Mouse (Mus musculus) spleen, postnatal 14 days (tissue): Measurements from ENCODE around the gene Gm49661.

Experiments
- DNase-seq, 2 experiments: peaks; one replicate each; pipeline ENCODE4 v3.0.0; 2021 to 2022; ENCODE audit warnings: low spot score in 2 of 2

Gene Gm49661

GRCm38 (mm10) chr8:84984294-84985048, 15.2 kb upstream of the Gm49661 start:
- no peak for DNase-seq

DNA sequence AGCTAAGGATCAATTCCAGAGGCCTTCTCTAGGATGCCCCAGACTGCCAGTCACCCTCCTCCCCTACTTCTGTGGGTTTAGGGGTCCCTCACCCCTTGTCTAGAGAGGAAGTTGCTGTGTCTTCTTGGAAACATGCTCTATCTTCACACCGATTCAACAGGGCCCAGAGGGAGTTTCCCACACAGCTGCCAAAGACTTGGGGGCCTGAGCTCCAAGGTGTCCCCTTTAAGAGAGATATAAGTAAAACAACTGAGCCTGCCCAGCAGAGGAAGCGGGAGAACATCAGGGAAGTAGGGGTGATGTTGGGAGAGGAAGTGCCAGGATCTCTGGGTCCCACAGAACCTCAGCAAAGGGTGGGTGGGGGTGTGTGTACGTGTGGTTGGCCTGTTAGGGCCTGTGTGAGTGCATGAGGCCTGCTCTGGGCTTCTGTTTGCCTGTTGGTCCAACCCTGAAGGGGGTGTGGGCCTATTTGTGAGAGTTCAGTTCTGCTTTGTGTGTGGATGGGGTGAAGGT, 13.3 kb upstream of the Gm49661 start:
- no peak for DNase-seq

DNA sequence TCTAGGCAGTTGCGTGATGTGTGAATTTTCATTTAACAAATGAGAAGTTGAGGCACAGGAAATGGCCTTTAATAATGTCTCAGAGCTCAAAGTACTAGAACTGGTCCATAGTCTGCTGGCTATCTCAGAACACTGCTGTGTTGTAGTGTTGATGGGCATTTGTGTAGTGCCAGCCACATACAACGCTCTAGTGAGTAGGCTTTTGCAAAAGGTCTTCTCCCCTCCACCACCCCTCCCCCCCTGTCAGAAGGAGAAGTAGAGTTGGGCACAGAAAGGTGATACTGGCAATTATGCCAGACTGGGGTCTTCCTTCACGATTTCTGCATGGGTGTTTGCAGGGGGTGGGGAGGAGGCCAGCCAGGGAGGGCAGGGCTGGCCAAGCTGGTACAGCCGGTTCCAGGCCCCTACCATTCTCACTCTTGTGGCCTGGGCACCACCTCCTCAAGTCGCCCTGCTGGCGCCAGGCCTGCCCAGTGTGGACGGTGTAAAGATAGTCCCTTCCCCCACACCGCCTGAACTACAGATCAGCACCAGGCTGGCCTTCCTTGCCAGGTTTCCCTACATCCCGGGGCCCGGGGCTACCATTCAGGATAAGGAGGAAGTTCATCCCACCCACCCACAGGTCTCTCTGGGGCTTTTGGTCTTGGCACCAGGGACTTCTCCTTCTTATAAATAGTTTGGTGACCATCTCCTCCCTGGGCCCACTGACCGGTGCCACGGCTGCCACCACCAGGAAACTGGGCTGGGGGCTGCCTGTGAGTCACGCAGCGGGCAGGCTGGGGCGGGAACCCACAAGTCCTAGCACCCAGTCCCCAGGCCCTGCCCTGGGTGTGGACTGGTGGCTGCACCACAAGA, 12.6 kb upstream of the Gm49661 start:
- no peak for DNase-seq

GRCm38 (mm10) chr8:84980622-84981358, 11.6 kb upstream of the Gm49661 start:
- DNase-seq: peak in 1 of 2 experiments; percentile 45

DNA sequence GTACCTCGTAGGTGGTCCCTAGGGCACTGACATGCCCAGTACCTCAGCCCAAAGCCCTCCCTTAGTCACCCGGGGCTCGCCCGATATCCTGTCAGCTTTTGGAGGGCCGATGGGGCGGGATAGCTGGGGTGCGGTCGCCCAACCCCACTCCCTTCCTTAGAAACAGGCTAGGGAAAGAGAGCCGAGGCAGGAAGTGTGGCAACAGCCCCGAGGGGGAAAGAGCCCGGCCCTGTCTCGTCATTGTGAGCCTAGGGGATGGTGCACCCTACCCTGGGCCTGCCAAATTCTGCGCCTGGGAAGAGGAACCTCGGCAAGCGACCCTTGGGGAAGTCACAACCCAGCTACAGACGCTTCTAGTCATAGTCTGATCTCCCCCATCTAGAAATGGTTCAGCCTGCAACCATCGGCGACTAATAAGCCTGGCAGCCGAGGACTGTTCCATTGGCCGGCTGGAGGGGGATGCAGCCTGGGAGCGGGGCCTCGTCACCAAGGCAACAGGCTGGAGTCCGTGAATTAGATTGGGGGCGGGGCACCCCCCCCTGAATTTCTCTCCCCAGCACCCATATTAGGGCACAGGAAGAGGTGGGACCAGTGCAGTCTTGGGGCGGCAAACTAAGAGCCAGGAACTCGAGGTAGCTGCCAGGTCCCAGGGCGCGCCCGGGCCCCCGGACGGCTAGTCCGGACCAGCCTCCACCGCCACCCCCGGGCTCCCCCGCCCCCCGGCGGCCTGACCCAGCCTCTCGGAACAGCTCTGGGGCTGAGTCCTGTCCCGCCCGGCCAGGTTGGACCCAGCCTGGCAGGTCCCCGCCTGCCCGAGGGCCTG, 10.6 kb upstream of the Gm49661 start:
- DNase-seq: peak; percentile 85 to 88

- DNase-seq: peak; percentile 73 to 80
Measured at GRCm38 (mm10) chr8:84978248-84978940, 9.2 kb upstream of the Gm49661 start, which contains the start of gene Junb. Junb (minus strand) TSS chr8:84978718.

DNA sequence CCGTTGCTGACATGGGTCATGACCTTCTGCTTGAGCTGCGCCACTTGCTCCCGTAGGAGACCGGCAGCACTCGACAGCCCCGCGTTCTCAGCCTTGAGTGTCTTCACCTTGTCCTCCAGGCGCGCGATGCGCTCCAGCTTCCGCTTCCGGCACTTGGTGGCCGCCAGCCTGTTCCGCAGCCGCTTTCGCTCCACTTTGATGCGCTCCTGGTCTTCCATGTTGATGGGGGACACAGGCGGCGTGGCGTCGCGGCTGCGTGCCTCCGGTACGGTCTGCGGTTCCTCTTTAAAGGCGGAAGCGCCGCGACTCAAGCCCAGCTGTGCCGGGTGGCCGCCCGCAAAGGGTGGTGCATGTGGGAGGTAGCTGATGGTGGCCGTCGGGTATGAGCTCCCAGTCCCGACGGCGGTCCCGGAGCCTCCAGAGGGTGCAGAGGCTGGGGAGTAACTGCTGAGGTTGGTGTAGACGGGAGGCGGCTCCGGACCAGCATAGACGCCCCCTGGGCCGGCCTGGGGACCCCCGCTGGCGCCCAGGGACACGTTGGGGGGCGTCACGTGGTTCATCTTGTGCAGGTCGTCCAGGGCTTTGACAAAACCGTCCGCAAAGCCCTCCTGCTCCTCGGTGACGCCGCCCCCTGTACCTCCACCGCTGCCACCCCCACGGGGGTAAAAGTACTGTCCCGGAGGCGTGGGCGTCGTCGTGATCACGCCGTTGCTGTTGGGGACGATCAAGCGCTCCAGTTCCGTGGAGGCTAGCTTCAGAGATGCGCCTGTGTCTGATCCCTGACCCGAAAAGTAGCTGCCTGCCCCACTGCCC, 8.4 kb upstream of the Gm49661 start:
- DNase-seq: peak; percentile 62 to 66

DNA sequence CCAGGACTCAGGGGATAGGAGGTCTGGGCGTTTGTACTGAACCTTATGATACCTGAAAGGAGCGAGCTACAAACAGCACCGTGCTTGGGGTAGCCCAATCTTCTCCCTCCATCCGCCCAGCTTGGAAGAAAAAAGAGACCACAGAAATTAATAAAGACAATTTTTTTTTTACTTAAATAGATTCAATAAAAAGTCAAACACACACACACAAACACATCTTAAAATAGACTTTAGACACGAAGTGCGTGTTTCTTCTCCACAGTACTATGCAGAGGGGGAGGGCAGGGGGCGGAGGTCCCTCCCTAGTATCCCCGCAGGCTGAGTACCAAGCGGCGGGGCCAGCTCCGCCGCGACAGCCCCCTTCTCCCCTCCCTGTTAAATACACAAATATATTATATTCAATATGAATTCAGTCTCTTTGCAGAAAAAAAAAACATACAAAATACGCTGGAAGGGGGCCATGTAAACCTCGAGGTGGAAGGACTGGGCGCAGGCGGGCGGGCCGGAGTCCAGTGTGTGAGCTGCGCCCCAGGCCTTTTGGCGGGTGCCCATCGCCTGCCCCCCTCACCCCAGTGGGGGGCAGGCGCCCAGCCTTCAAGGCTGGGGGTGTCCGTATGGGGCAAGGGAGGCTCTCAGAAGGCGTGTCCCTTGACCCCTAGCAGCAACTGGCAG, 7.7 kb upstream of the Gm49661 start:
- DNase-seq: no peak

DNA sequence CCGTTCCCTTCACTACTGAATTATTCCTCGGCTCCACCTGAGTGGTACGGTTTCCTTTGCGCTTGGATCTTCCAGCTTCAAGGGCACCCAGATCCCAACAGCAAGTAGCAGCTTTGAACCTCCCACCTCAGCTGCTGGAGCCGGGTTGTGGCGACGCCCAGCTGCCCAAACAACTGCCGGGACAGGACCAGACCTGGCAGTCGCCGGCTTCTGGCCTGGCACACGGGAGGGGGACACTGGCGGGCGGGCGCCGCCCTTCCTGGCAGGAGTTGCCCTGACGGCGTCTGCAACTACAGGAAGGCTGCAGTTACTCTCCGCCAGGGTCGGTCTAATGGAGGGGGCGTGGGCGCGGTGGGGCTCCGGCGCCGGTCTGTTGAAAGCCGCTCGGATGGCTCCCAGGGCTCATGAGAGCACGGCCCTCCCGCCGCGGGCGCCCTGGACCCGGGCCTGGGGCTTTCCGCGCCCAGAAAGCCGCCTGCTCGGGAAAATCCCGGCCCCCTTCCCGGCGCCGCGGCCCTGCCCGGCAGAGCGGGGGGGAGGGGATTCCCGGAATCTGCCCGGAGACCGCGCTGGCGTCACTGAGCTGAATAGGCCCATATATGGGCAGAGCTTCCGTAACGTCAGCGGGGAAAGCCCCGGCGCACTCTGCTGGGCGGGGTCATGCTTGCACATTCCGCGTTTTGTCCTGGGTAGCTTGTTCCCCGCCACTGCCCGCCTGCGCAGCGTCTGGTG, 7.0 kb upstream of the Gm49661 start:
- DNase-seq: peak; percentile 92

DNA sequence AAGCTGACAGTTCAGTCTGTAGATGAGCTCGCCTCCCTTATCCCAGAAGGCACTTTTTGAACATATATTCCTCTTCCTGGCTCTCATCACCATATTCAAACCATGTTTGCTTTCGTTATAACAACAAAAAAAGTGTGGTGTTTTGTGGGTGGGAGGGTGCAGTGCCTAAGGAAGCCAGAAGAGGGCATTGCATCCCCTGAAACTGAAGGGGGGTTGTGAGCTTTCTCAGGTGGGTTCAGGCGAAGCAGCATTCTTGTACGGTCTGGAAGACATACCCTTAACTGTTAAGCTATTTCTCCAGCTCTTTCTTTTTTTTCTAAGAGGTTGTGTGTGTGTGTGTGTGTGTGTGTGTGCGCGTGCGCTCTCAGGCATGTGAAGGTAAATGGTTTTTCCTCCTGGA, 6.2 kb upstream of the Gm49661 start:
- DNase-seq: peak; percentile 71 to 78

DNA sequence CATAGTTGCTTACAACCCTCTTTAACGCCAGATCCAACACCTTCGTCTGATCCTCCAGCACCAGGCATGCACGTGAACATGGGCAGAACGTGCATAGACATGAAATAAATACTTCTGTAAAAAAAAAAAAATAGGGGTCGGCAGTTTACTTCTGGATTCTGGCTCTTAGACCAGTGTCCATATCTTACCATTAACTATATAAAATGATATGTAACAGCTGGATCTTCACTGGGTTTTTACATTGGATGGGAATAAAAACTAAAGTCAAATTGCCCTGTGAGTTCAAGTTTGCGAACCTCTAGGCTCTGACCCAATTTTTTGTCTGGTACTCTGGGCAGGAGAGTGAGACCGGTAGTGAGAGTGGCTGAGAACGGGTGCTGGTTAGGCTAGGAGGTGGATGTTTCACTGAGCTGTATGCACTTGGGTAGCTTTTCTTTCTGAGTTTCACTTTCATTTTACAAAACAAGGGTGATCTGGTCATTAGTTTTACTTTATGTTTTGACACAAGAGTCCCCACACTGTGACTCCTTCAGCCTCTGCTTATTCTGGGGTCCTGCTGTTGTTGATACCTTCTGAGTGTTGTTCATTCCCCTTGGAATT, 5.4 kb upstream of the Gm49661 start:
- no peak for DNase-seq

DNA sequence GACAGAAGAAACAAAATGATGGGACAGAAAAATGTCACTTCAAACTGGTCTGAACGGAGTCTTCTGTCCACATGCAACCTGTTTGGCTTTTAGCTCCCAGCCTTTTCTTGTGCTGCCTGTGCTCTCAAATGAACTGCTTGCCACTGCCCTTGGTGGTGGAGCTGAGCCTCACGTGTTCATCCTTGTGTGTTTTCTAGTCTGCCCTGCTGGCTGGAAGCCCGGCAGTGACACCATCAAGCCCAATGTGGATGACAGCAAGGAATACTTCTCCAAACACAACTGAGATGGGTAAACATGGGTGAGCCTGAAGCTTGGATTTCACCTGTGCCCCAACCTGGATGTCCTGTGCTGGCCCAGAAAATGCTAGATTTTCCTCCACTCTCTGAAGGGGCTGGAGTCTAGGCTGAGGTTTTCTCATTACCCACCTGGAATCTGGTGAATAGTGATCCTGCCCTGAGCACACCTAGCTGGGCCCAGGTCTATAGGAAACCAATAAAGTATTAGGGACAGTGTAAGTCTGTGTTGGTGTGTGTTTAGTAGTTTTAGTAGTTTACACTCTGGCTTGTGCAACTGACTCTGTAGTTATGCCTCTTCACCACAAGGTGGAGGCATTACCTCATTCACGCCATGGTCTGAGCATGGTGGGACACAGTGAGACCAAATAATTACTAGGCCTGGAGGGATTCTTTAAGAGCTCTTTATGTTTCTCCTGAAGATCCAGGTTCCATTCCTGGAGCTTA, 4.7 kb upstream of the Gm49661 start:
- peak in 1 of 2 experiments; percentile 28 for DNase-seq

GRCm38 (mm10) chr8:84973079-84973478, 3.8 kb upstream of the Gm49661 start:
- DNase-seq: no peak

DNA sequence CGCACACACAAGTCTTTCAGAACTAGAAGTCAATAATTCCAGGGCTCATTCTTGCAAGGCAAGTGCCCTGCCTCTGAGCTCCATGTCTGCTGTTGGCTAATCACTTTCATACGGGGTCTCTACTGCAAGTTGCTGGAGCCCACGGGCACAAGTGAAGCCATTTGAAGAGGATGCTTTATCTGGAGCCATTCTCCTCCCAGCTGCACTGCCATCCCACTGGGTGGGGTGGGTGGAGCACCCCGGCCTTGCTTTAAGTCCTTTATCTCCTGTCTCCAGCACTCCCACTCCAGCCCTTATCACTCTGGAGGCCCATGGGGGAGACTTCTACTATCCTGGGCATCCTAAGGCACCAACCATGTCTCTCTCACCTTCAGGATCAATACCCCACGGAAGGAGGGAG, 1.7 kb upstream of the Gm49661 start:
- DNase-seq: peak; percentile 62 to 65

- DNase-seq: no peak
Measured at GRCm38 (mm10) chr8:84970135-84970790, 1.0 kb upstream of the Gm49661 start.

GRCm38 (mm10) chr8:84968650-84969049, 583 bp downstream of the Gm49661 start:
- DNase-seq: no peak
